Mouse (Mus musculus) embryonic facial prominence, embryonic 11.5 days (tissue): ENCODE data around the gene Adm2. TPM values are rescaled to one million over a fixed set of nuclear protein-coding genes. Genes with fewer than 3 reads are reported as not detected.

Experiments
- ATAC-seq: fragments of 200-750 bp; cut with Nextera tagmentation; replicated peaks from 2 replicates; pipeline ENCODE4 v1.8.0; 2017; ENCODE audit warnings: low read depth; ENCODE audit not compliant: insufficient number of reproducible peaks, low FRiP score, low TSS enrichment
- DNase-seq: peaks from one replicate; pipeline ENCODE4 v3.0.0-alpha.2; 2015; ENCODE audit warnings: low spot score
- H3K27ac ChIP-seq: fragments of 300-500 bp; sonication (generic); replicated peaks from 2 replicates; pipeline ENCODE4 v1.5.1; 2014; ENCODE audit warnings: mild to moderate bottlenecking, low read depth, low read length, control low read depth
- H3K27me3 ChIP-seq: fragments of 300-500 bp; sonication (generic); 2 replicates; pipeline ENCODE4 v1.6.1; 2014; ENCODE audit warnings: mild to moderate bottlenecking, low read length, moderate library complexity, mixed read lengths; ENCODE audit not compliant: control insufficient read depth, insufficient read depth
- H3K36me3 ChIP-seq: fragments of 300-500 bp; sonication (generic); replicated peaks from 2 replicates; pipeline ENCODE4 v1.6.1; 2014; ENCODE audit warnings: low read depth, mild to moderate bottlenecking, low read length, moderate library complexity, mixed read lengths; ENCODE audit not compliant: control insufficient read depth, insufficient read depth
- H3K4me1 ChIP-seq: fragments of 300-500 bp; sonication (generic); 2 replicates; pipeline ENCODE4 v1.6.1; 2014; ENCODE audit warnings: low read length, mixed read lengths; ENCODE audit not compliant: control insufficient read depth, insufficient read depth
- H3K4me2 ChIP-seq: fragments of 300-500 bp; sonication (generic); 2 replicates; pipeline ENCODE4 v1.6.1; 2014; ENCODE audit warnings: low read depth, mild to moderate bottlenecking, control low read depth, low read length, moderate library complexity
- H3K4me3 ChIP-seq: fragments of 300-500 bp; sonication (generic); 2 replicates; pipeline ENCODE4 v1.5.1; 2014; ENCODE audit warnings: low read depth, low read length, control low read depth
- H3K9ac ChIP-seq: fragments of 300-500 bp; sonication (generic); replicated peaks from 2 replicates; pipeline ENCODE4 v1.6.1; 2014; ENCODE audit warnings: mild to moderate bottlenecking, control low read depth, low read length
- H3K9me3 ChIP-seq: fragments of 300-500 bp; sonication (generic); replicated peaks from 2 replicates; pipeline ENCODE4 v1.6.1; 2016; ENCODE audit warnings: mild to moderate bottlenecking, low read length, inconsistent platforms, mixed read lengths; ENCODE audit not compliant: control insufficient read depth
- WGBS: fragments of 180-500 bp; shearing (Covaris S2); extraction: QIAGEN DNeasy Blood & Tissue Kit; methylation state at CpG from one replicate; pipeline ENCODE4 v1.1.7; 2014; 5-methylcytosine and 5-hydroxymethylcytosine counted together
- polyA plus RNA-seq: library from polyadenylated mRNA; unstranded; fragments of >200 nt; fragmentation: Nextera tagmentation; extraction: Ambion mirVana; gene quantifications from 2 replicates; pipeline ENCODE4 v1.2.1, GENCODE M21; 2014

Adm2 gene
- polyA plus RNA-seq, 1 experiment from 2014 or later = not detected

GRCm38 (mm10) chr15:89352054-89352453 is 29.5 kb downstream of the Adm2 start:
- WGBS = 94% methylated on average over 14 of the region's 14 CpGs

GRCm38 (mm10) chr15:89352795-89353194 is 30.3 kb downstream of the Adm2 start:
- WGBS = 97% methylated on average over 12 of the region's 12 CpGs
- Histone ChIP-seq H3K4me3 (no peak overlapping the region), H3K4me2 (no peak overlapping the region), H3K27ac (no peak overlapping the region), H3K9ac (no peak overlapping the region), H3K4me1 (no peaks in the 10 kb centered on the region), H3K27me3 (no peaks in the 10 kb centered on the region), H3K9me3 (no peaks in the 10 kb centered on the region), H3K36me3 (peaks cover 8% of the 10 kb centered on the region)
- ATAC-seq (no peak), DNase-seq (no peak)

More at GRCm38 (mm10) chr15:89352054-89352453, 29.5 kb downstream of the Adm2 start:
- no peak for ATAC-seq
- Histone ChIP-seq H3K27me3 (no peaks in the 10 kb centered on the region), H3K4me3 (no peak overlapping the region), H3K4me1 (no peaks in the 10 kb centered on the region), H3K4me2 (no peak overlapping the region), H3K27ac (no peak overlapping the region), H3K9ac (no peak overlapping the region), H3K9me3 (no peaks in the 10 kb centered on the region), H3K36me3 (peaks cover 8% of the 10 kb centered on the region)
- no peak for DNase-seq

- WGBS = 96% methylated on average over 16 of the region's 16 CpGs
- DNase-seq (no peak), ATAC-seq (no peak)
- H3K4me1 ChIP-seq = no peaks in the 10 kb centered on the region
- peaks cover 8% of the 10 kb centered on the region for H3K36me3 ChIP-seq
- H3K9me3 ChIP-seq = no peaks in the 10 kb centered on the region
- H3K27me3 ChIP-seq = no peaks in the 10 kb centered on the region
- H3K27ac ChIP-seq = no peak overlapping the region
- no peak overlapping the region for H3K9ac ChIP-seq
- no peak overlapping the region for H3K4me2 ChIP-seq
- H3K4me3 ChIP-seq = no peak overlapping the region
Measured at GRCm38 (mm10) chr15:89353837-89354236, 31.3 kb downstream of the Adm2 start.

- Histone ChIP-seq H3K27me3 (no peaks in the 10 kb centered on the region), H3K4me2 (peak overlapping the region; percentile 67), H3K9ac (peak overlapping the region; percentile 86), H3K9me3 (no peaks in the 10 kb centered on the region), H3K36me3 (peaks cover 8% of the 10 kb centered on the region), H3K4me1 (no peaks in the 10 kb centered on the region), H3K27ac (no peak overlapping the region), H3K4me3 (peak overlapping the region; percentile 63)
- ATAC-seq (no peak), DNase-seq (no peak)
- WGBS = 85% methylated on average over 7 of the region's 7 CpGs
Measured at GRCm38 (mm10) chr15:89354455-89354854, 31.9 kb downstream of the Adm2 start.

- Histone ChIP-seq H3K27me3 (no peaks in the 10 kb centered on the region), H3K4me1 (no peaks in the 10 kb centered on the region), H3K4me3 (peak within 1 kb of the TSS; percentile 63), H3K4me2 (peak within 1 kb of the TSS; percentile 67), H3K36me3 (peaks cover 8% of the 10 kb centered on the region), H3K9ac (peak within 1 kb of the TSS; percentile 86), H3K27ac (peak within 1 kb of the TSS; percentile 68), H3K9me3 (no peaks in the 10 kb centered on the region)
- ATAC-seq (peak; percentile 80), DNase-seq (peak; percentile 99)
- WGBS = under 1% methylated on average over 59 of the region's 64 CpGs
Measured at GRCm38 (mm10) chr15:89355241-89356187, 33.0 kb downstream of the Adm2 start, which contains the start of the genes Lmf2 and Ncaph2. Gene Lmf2, minus strand, starts transcription at chr15:89355659. Gene Ncaph2, plus strand, starts transcription at chr15:89355719.

- peak overlapping the region; percentile 68 for H3K27ac ChIP-seq
- no peaks in the 10 kb centered on the region for H3K4me1 ChIP-seq
- H3K36me3 ChIP-seq = peaks cover 12% of the 10 kb centered on the region
- H3K27me3 ChIP-seq = no peaks in the 10 kb centered on the region
- ATAC-seq (peak; percentile 64), DNase-seq (peak; percentile 98)
- peak overlapping the region; percentile 86 for H3K9ac ChIP-seq
- WGBS = 1% methylated on average over 15 of the region's 15 CpGs
- H3K4me3 ChIP-seq = peak overlapping the region; percentile 63
- H3K4me2 ChIP-seq = peak overlapping the region; percentile 32
- no peaks in the 10 kb centered on the region for H3K9me3 ChIP-seq
Measured at GRCm38 (mm10) chr15:89356372-89356771, 33.9 kb downstream of the Adm2 start.

- H3K4me1 ChIP-seq = no peaks in the 10 kb centered on the region
- H3K9ac ChIP-seq = no peak overlapping the region
- peaks cover 4% of the 10 kb centered on the region for H3K36me3 ChIP-seq
- DNase-seq (no peak), ATAC-seq (no peak)
- no peaks in the 10 kb centered on the region for H3K9me3 ChIP-seq
- H3K27ac ChIP-seq = no peak overlapping the region
- no peak overlapping the region for H3K4me3 ChIP-seq
- 89% methylated on average over 3 of the region's 3 CpGs for WGBS
- no peaks in the 10 kb centered on the region for H3K27me3 ChIP-seq
- H3K4me2 ChIP-seq = no peak overlapping the region
Measured at GRCm38 (mm10) chr15:89358784-89359183, 36.3 kb downstream of the Adm2 start.

GRCm38 (mm10) chr15:89363051-89363450 is 40.5 kb downstream of the Adm2 start:
- Histone ChIP-seq H3K36me3 (peaks cover 8% of the 10 kb centered on the region), H3K4me2 (no peak overlapping the region), H3K27me3 (no peaks in the 10 kb centered on the region), H3K9ac (no peak overlapping the region), H3K4me1 (no peaks in the 10 kb centered on the region), H3K27ac (no peak overlapping the region), H3K9me3 (no peaks in the 10 kb centered on the region), H3K4me3 (no peak overlapping the region)
- WGBS = 92% methylated on average over 7 of the region's 7 CpGs
- ATAC-seq (no peak), DNase-seq (no peak)
